Mouse (Mus musculus) MEL (cell line): ENCODE data around the gene Glipr1. TPM values are rescaled to one million over a fixed set of nuclear protein-coding genes. Genes with fewer than 3 reads are reported as not detected.
"Not testable (repeated sequence)": the region's sequence is repeated elsewhere in the genome, so short reads cannot be mapped to it uniquely, and the experiment has no call there.

ENCODE experiments used
- DNase-seq: peaks from one replicate; pipeline ENCODE4 v3.0.0; 2011; ENCODE audit warnings: low read depth, low spot score
- H3K27ac ChIP-seq: 2 replicates; pipeline ENCODE4 v1.5.1; 2012; ENCODE audit warnings: low read depth, mild to moderate bottlenecking, control low read depth, low read length, moderate library complexity; ENCODE audit not compliant: control insufficient read depth
- H3K27me3 ChIP-seq, 2 experiments: fragments of 150-350 bp in 1 of 2; sonication (generic) in 1 of 2; 2 replicates each; pipeline ENCODE4 v1.6.1; 2012; ENCODE audit warnings: low read length in 2 of 2, mild to moderate bottlenecking in 2 of 2, improper control_type of control experiment in 1 of 2, moderate library complexity in 1 of 2; ENCODE audit not compliant: insufficient read depth in 2 of 2, control insufficient read depth in 1 of 2
- H3K36me3 ChIP-seq, 2 experiments: 2 replicates each; pipeline ENCODE4 v1.6.1; 2012 to 2014; ENCODE audit warnings: low read length in 2 of 2, improper control_type of control experiment in 1 of 2, inconsistent platforms in 1 of 2, mild to moderate bottlenecking in 1 of 2; ENCODE audit not compliant: insufficient read depth in 2 of 2, control insufficient read depth in 1 of 2
- H3K4me1 ChIP-seq, 2 experiments: fragments of 150-350 bp in 1 of 2; sonication (generic) in 1 of 2; 2 replicates each; pipeline ENCODE4 v1.6.1; 2012; ENCODE audit warnings: low read length in 2 of 2, improper control_type of control experiment in 1 of 2, mild to moderate bottlenecking in 1 of 2; ENCODE audit not compliant: insufficient read depth in 2 of 2, control insufficient read depth in 1 of 2
- H3K4me3 ChIP-seq, 2 experiments: fragments of 150-350 bp in 1 of 2; sonication (generic) in 1 of 2; 2 replicates each; pipeline ENCODE4 v1.5.1; 2012; ENCODE audit warnings: low read depth in 2 of 2, low read length in 2 of 2, mild to moderate bottlenecking in 2 of 2, moderate library complexity in 2 of 2, control low read depth in 1 of 2, improper control_type of control experiment in 1 of 2; ENCODE audit not compliant: control insufficient read depth in 1 of 2, insufficient read depth in 1 of 2
- H3K79me2 ChIP-seq: 2 replicates; pipeline ENCODE4 v1.6.1; 2012; ENCODE audit warnings: mild to moderate bottlenecking, low read length, moderate library complexity; ENCODE audit not compliant: control insufficient read depth, poor library complexity, insufficient read depth
- H3K9ac ChIP-seq: 2 replicates; pipeline ENCODE4 v1.6.1; 2012; ENCODE audit warnings: low read depth, mild to moderate bottlenecking, control low read depth, low read length, moderate library complexity; ENCODE audit not compliant: control insufficient read depth, poor library complexity, severe bottlenecking
- H3K9me3 ChIP-seq: fragments of 150-350 bp; sonication (generic); replicated peaks from 2 replicates; pipeline ENCODE4 v1.6.1; 2012; ENCODE audit warnings: mild to moderate bottlenecking, low read length, improper control_type of control experiment, moderate library complexity; ENCODE audit not compliant: insufficient read depth
- BHLHE40 ChIP-seq: IDR thresholded peaks from 2 replicates; pipeline ENCODE4 v1.6.1; 2012; ENCODE audit warnings: low read depth, mild to moderate bottlenecking, inconsistent platforms, low read length, improper control_type of control experiment, borderline replicate concordance
- CHD1 ChIP-seq: IDR thresholded peaks from 2 replicates; pipeline ENCODE4 v1.6.1; 2012; ENCODE audit warnings: low read depth, mild to moderate bottlenecking, inconsistent platforms, low read length, improper control_type of control experiment
- CHD2 ChIP-seq: IDR thresholded peaks from 2 replicates; pipeline ENCODE4 v1.6.1; 2011; ENCODE audit warnings: low read length, improper control_type of control experiment
- CTCF ChIP-seq, 3 experiments: IDR thresholded peaks in 2 of 3; conservative IDR thresholded peaks in 1 of 3; 2 replicates each; pipeline ENCODE4 v1.5.1; 2011 to 2012; ENCODE audit warnings: low read length in 3 of 3, low read depth in 2 of 3, mild to moderate bottlenecking in 2 of 3, improper control_type of control experiment in 1 of 3, inconsistent platforms in 1 of 3, mixed read lengths in 1 of 3, moderate library complexity in 1 of 3; ENCODE audit not compliant: control insufficient read depth in 1 of 3, insufficient read depth in 1 of 3, poor library complexity in 1 of 3, severe bottlenecking in 1 of 3
- ELF1 ChIP-seq: IDR thresholded peaks from 2 replicates; pipeline ENCODE4 v1.6.1; 2014; ENCODE audit warnings: low read depth, mild to moderate bottlenecking, inconsistent platforms, low read length, improper control_type of control experiment, moderate library complexity
- EP300 ChIP-seq, 2 experiments: IDR thresholded peaks; 2 replicates each; pipeline ENCODE4 v1.6.1; 2011; ENCODE audit warnings: improper control_type of control experiment in 2 of 2, low read length in 2 of 2, low read depth in 1 of 2, mild to moderate bottlenecking in 1 of 2
- ETS1 ChIP-seq: IDR thresholded peaks from 2 replicates; pipeline ENCODE4 v1.6.1; 2012; ENCODE audit warnings: low read depth, mild to moderate bottlenecking, inconsistent platforms, low read length, improper control_type of control experiment, moderate library complexity
- GATA1 ChIP-seq: IDR thresholded peaks from 2 replicates; pipeline ENCODE4 v1.6.1; 2011; ENCODE audit warnings: low read depth, low read length, improper control_type of control experiment
- HCFC1 ChIP-seq: IDR thresholded peaks from 2 replicates; pipeline ENCODE4 v1.6.1; 2012; ENCODE audit warnings: low read depth, mild to moderate bottlenecking, inconsistent platforms, low read length, improper control_type of control experiment, moderate library complexity
- JUND ChIP-seq: IDR thresholded peaks from 2 replicates; pipeline ENCODE4 v1.6.1; 2011; ENCODE audit warnings: low read depth, mild to moderate bottlenecking, improper control_type of control experiment, low read length
- KAT2A ChIP-seq: conservative IDR thresholded peaks from 2 replicates; pipeline ENCODE4 v1.6.1; 2012; ENCODE audit warnings: low read depth, low read length, improper control_type of control experiment, inconsistent platforms
- MAFK ChIP-seq: IDR thresholded peaks from 2 replicates; pipeline ENCODE4 v1.6.1; 2011; ENCODE audit warnings: low read depth, mild to moderate bottlenecking, low read length, improper control_type of control experiment, borderline replicate concordance
- MAX ChIP-seq: IDR thresholded peaks from 2 replicates; pipeline ENCODE4 v1.6.1; 2011; ENCODE audit warnings: low read length, improper control_type of control experiment
- MAZ ChIP-seq: IDR thresholded peaks from 2 replicates; pipeline ENCODE4 v1.6.1; 2012; ENCODE audit warnings: low read depth, mild to moderate bottlenecking, inconsistent platforms, low read length, improper control_type of control experiment
- MEF2A ChIP-seq: IDR thresholded peaks from 2 replicates; pipeline ENCODE4 v1.6.1; 2014; ENCODE audit warnings: low read depth, mild to moderate bottlenecking, inconsistent platforms, low read length, improper control_type of control experiment; ENCODE audit not compliant: poor library complexity, insufficient replicate concordance, severe bottlenecking; ENCODE audit errors: extremely low read depth
- MXI1 ChIP-seq: IDR thresholded peaks from 2 replicates; pipeline ENCODE4 v1.6.1; 2011; ENCODE audit warnings: mild to moderate bottlenecking, low read depth, low read length, improper control_type of control experiment
- MYB ChIP-seq: IDR thresholded peaks from 2 replicates; pipeline ENCODE4 v1.6.1; 2011; ENCODE audit warnings: mild to moderate bottlenecking, low read depth, low read length, improper control_type of control experiment
- MYC ChIP-seq: IDR thresholded peaks from 2 replicates; pipeline ENCODE4 v1.6.1; 2011; ENCODE audit warnings: low read depth, mild to moderate bottlenecking, low read length, improper control_type of control experiment, moderate library complexity
- NELFE ChIP-seq: IDR thresholded peaks from 2 replicates; pipeline ENCODE4 v1.6.1; 2011; ENCODE audit warnings: low read depth, low read length, improper control_type of control experiment
- NRF1 ChIP-seq: IDR thresholded peaks from 2 replicates; pipeline ENCODE4 v1.6.1; 2014; ENCODE audit warnings: low read depth, mild to moderate bottlenecking, inconsistent platforms, low read length, improper control_type of control experiment, moderate library complexity; ENCODE audit not compliant: poor library complexity, insufficient read depth, severe bottlenecking
- POLR2A ChIP-seq, 2 experiments: IDR thresholded peaks; 2 replicates each; pipeline ENCODE4 v1.6.1; 2011 to 2012; ENCODE audit warnings: low read length in 2 of 2, mild to moderate bottlenecking in 2 of 2, control low read depth in 1 of 2, improper control_type of control experiment in 1 of 2, low read depth in 1 of 2, moderate library complexity in 1 of 2; ENCODE audit not compliant: control insufficient read depth in 1 of 2, insufficient read depth in 1 of 2, poor library complexity in 1 of 2
- POLR2AphosphoS2 ChIP-seq: IDR thresholded peaks from 2 replicates; pipeline ENCODE4 v1.6.1; 2011; ENCODE audit warnings: low read length, improper control_type of control experiment
- POLR2AphosphoS5 ChIP-seq: IDR thresholded peaks from 2 replicates; pipeline ENCODE4 v1.6.1; 2012; ENCODE audit warnings: low read depth, borderline replicate concordance, mild to moderate bottlenecking, inconsistent platforms, low read length, moderate library complexity, mixed read lengths
- RAD21 ChIP-seq: IDR thresholded peaks from 2 replicates; pipeline ENCODE4 v1.6.1; 2011; ENCODE audit warnings: mild to moderate bottlenecking, low read depth, low read length, improper control_type of control experiment
- RCOR1 ChIP-seq: IDR thresholded peaks from 2 replicates; pipeline ENCODE4 v1.6.1; 2012; ENCODE audit warnings: low read depth, mild to moderate bottlenecking, inconsistent platforms, low read length, improper control_type of control experiment
- SIN3A ChIP-seq: IDR thresholded peaks from 2 replicates; pipeline ENCODE4 v1.6.1; 2012; ENCODE audit warnings: low read length, improper control_type of control experiment, inconsistent platforms
- SMC3 ChIP-seq: IDR thresholded peaks from 2 replicates; pipeline ENCODE4 v1.6.1; 2011; ENCODE audit warnings: low read depth, low read length, improper control_type of control experiment
- TAL1 ChIP-seq: IDR thresholded peaks from 2 replicates; pipeline ENCODE4 v1.6.1; 2012; ENCODE audit warnings: mild to moderate bottlenecking, inconsistent platforms, low read length, moderate library complexity, mixed read lengths
- TBP ChIP-seq: IDR thresholded peaks from 2 replicates; pipeline ENCODE4 v1.8.0; 2011; ENCODE audit warnings: low read depth, low read length, improper control_type of control experiment
- TCF12 ChIP-seq: IDR thresholded peaks from 2 replicates; pipeline ENCODE4 v1.6.1; 2014; ENCODE audit warnings: low read depth, mild to moderate bottlenecking, inconsistent platforms, low read length, improper control_type of control experiment, moderate library complexity
- UBTF ChIP-seq: IDR thresholded peaks from 2 replicates; pipeline ENCODE4 v1.6.1; 2012; ENCODE audit warnings: low read depth, mild to moderate bottlenecking, inconsistent platforms, low read length, improper control_type of control experiment, moderate library complexity, borderline replicate concordance; ENCODE audit not compliant: insufficient read depth
- USF1 ChIP-seq: IDR thresholded peaks from 2 replicates; pipeline ENCODE4 v1.6.1; 2014; ENCODE audit warnings: low read depth, mild to moderate bottlenecking, inconsistent platforms, low read length, improper control_type of control experiment, moderate library complexity
- ZKSCAN1 ChIP-seq: IDR thresholded peaks from 2 replicates; pipeline ENCODE4 v1.6.1; 2012; ENCODE audit warnings: low read depth, mild to moderate bottlenecking, inconsistent platforms, low read length, improper control_type of control experiment, moderate library complexity
- ZMIZ1 ChIP-seq: IDR thresholded peaks from 2 replicates; pipeline ENCODE4 v1.6.1; 2012; ENCODE audit warnings: low read depth, mild to moderate bottlenecking, inconsistent platforms, low read length, improper control_type of control experiment, moderate library complexity
- ZNF384 ChIP-seq: IDR thresholded peaks from 2 replicates; pipeline ENCODE4 v1.6.1; 2012; ENCODE audit warnings: low read depth, mild to moderate bottlenecking, inconsistent platforms, low read length, improper control_type of control experiment
- polyA plus RNA-seq, 2 experiments: library from polyadenylated mRNA; stranded (reverse) in 1 of 2; unstranded in 1 of 2; fragments of >175 nt in 1 of 2; fragments of >200 nt in 1 of 2; gene quantifications; 2 replicates each; pipeline versions ENCODE4 v1.2.1 to v1.2.4; 2012; ENCODE audit warnings: low replicate concordance in 2 of 2, low read depth in 1 of 2; ENCODE audit not compliant: insufficient read length in 2 of 2, insufficient read depth in 1 of 2, missing spikeins in 1 of 2
- total RNA-seq: library from RNA; depleted of rRNA; stranded (reverse); fragments of 300-350 nt; gene quantifications from 2 replicates; pipeline ENCODE4 v1.2.3, GENCODE M21; 2012; rRNA removed

Glipr1 gene
- total RNA-seq (0.62 and 1.9 TPM in 2 replicates), polyA plus RNA-seq (under 1 TPM in 1 of 2 experiments, not detected in 1; 0.88 TPM)

GRCm38 (mm10) chr10:112002544-112003215, at the start of gene Glipr1:
Glipr1 (minus strand) TSS chr10:112002631.
- peak; percentile 93 for DNase-seq
- peaks cover 13 to 18% of the 10 kb centered on the region in 2 experiments for H3K4me1 ChIP-seq
- H3K4me3 ChIP-seq = peak within 1 kb of the TSS; percentile 49 to 62

GRCm38 (mm10) chr10:112051956-112052355, 49.5 kb upstream of the Glipr1 start:
- not testable (repeated sequence) for H3K79me2 ChIP-seq, H3K27me3 ChIP-seq, H3K4me1 ChIP-seq, H3K9ac ChIP-seq, DNase-seq, H3K36me3 ChIP-seq, H3K4me3 ChIP-seq, H3K9me3 ChIP-seq, H3K27ac ChIP-seq

More at GRCm38 (mm10) chr10:112002544-112003215, at the start of gene Glipr1:
- Histone ChIP-seq H3K79me2 (no peaks in the 10 kb centered on the region), H3K36me3 (peaks cover 0 to 20% of the 10 kb centered on the region in 2 experiments; a peak in 2 of 4 replicates), H3K9me3 (no peaks in the 10 kb centered on the region), H3K27ac (peak within 1 kb of the TSS; percentile 75), H3K9ac (peak within 1 kb of the TSS; percentile 52), H3K27me3 (no peaks in the 10 kb centered on the region)
- no peak for TF ChIP-seq RAD21
- TF ChIP-seq NELFE = no peak
- TF ChIP-seq ZKSCAN1 = no peak; the same call in 1 of the 2 replicates
- peak; percentile 51 for TF ChIP-seq ELF1
- TF ChIP-seq NRF1 = no peak
- peak; percentile 62; the same call in 1 of the 2 replicates for TF ChIP-seq MAFK
- TF ChIP-seq POLR2AphosphoS2 = no peak
- TF ChIP-seq SIN3A = peak; percentile 76
- peak; percentile 84 for TF ChIP-seq RCOR1
- 0 out of 2 replicates have a peak, but pooled peaks have one; percentile 24 for TF ChIP-seq TBP
- TF ChIP-seq USF1 = peak; percentile 30; the same call in 1 of the 2 replicates
- TF ChIP-seq POLR2A (IDR thresholded peaks at IDR 0.05; ENCODE audit: control insufficient read depth in 1 of 2, insufficient read depth in 1 of 2, low read depth in 1 of 2, low read length in 2 of 2, poor library complexity in 1 of 2) = no peak
- TF ChIP-seq HCFC1 = peak; percentile 60; the same call in 1 of the 2 replicates
- TF ChIP-seq CTCF (IDR thresholded peaks at IDR 0.05 in 2 of 3, conservative IDR thresholded peaks at IDR 0.05 in 1 of 3; ENCODE audit: control insufficient read depth in 1 of 3, insufficient read depth in 1 of 3, low read depth in 2 of 3, low read length in 3 of 3, poor library complexity in 1 of 3, severe bottlenecking in 1 of 3) = no peak
- 0 out of 2 replicates have a peak, but pooled peaks have one; percentile 57 for TF ChIP-seq CHD1
- TF ChIP-seq CHD2 = peak; percentile 79
- TF ChIP-seq ZMIZ1 = 0 out of 2 replicates have a peak, but pooled peaks have one; percentile 51
- TF ChIP-seq EP300 (IDR thresholded peaks at IDR 0.05; ENCODE audit: low read depth in 1 of 2, low read length in 2 of 2) = peak; percentile 82 to 94
- 0 out of 2 replicates have a peak, but pooled peaks have one; percentile 14 for TF ChIP-seq SMC3
- TF ChIP-seq ZNF384 = peak; percentile 99
- no peak; the same call in 1 of the 2 replicates for TF ChIP-seq MYB
- TF ChIP-seq BHLHE40 = peak; percentile 55; the same call in 1 of the 2 replicates
- peak; percentile 59; the same call in 1 of the 2 replicates for TF ChIP-seq MEF2A
- no peak for TF ChIP-seq MAX
- peak; percentile 33; the same call in 1 of the 2 replicates for TF ChIP-seq MYC
- TF ChIP-seq TAL1 = no peak
- TF ChIP-seq POLR2AphosphoS5 = no peak
- TF ChIP-seq KAT2A = peak; percentile 43; the same call in 1 of the 2 replicates
- no peak for TF ChIP-seq UBTF
- TF ChIP-seq MAZ = peak; percentile 89
- peak; percentile 55; the same call in 1 of the 2 replicates for TF ChIP-seq TCF12
- TF ChIP-seq JUND = 0 out of 2 replicates have a peak, but pooled peaks have one; percentile 38
- TF ChIP-seq ETS1 = peak; percentile 80
- TF ChIP-seq MXI1 = peak; percentile 24
- TF ChIP-seq GATA1 = peak; percentile 83
